Mouse (Mus musculus) stomach, embryonic 14.5 days (tissue): Measurements from ENCODE around the gene Hist1h2bf. TPM values are rescaled to one million over a fixed set of nuclear protein-coding genes. Genes with fewer than 3 reads are reported as not detected.
A peak's percentile ranks its signal among the peaks of the same experiment; 100 is the strongest.
"Not testable (repeated sequence)": the region's sequence is repeated elsewhere in the genome, so short reads cannot be mapped to it uniquely, and the experiment has no call there.

Experiments
- ATAC-seq: fragments of 200-750 bp; cut with Nextera tagmentation; 2 replicates; pipeline ENCODE4 v1.8.0; 2017; ENCODE audit warnings: low read depth, moderate TSS enrichment; ENCODE audit not compliant: insufficient number of reproducible peaks, insufficient read depth, low FRiP score
- H3K27ac ChIP-seq: fragments of 300-500 bp; sonication (generic); 2 replicates; pipeline ENCODE4 v1.5.1; 2014; ENCODE audit warnings: mild to moderate bottlenecking, low read length, moderate library complexity, mixed read lengths
- H3K27me3 ChIP-seq: fragments of 300-500 bp; sonication (generic); 2 replicates; pipeline ENCODE4 v1.6.1; 2014; ENCODE audit warnings: low read length, control low read depth, mixed read lengths; ENCODE audit not compliant: control insufficient read depth, insufficient read depth
- H3K36me3 ChIP-seq: fragments of 300-500 bp; sonication (generic); 2 replicates; pipeline ENCODE4 v1.6.1; 2014; ENCODE audit warnings: mild to moderate bottlenecking, control low read depth, low read length, moderate library complexity, mixed read lengths; ENCODE audit not compliant: control insufficient read depth, insufficient read depth
- H3K4me1 ChIP-seq: fragments of 300-500 bp; sonication (generic); 2 replicates; pipeline ENCODE4 v1.6.1; 2014; ENCODE audit warnings: low read length, control low read depth, mixed read lengths; ENCODE audit not compliant: control insufficient read depth, insufficient read depth
- H3K4me2 ChIP-seq: fragments of 300-500 bp; sonication (generic); replicated peaks from 2 replicates; pipeline ENCODE4 v1.6.1; 2014; ENCODE audit warnings: low read depth, low read length, control low read depth
- H3K4me3 ChIP-seq: fragments of 300-500 bp; sonication (generic); 2 replicates; pipeline ENCODE4 v1.5.1; 2014; ENCODE audit warnings: low read depth, low read length, control low read depth
- H3K9ac ChIP-seq: fragments of 300-500 bp; sonication (generic); replicated peaks from 2 replicates; pipeline ENCODE4 v1.6.1; 2014; ENCODE audit warnings: low read depth, mild to moderate bottlenecking, control low read depth, low read length, moderate library complexity, mixed read lengths
- H3K9me3 ChIP-seq: fragments of 300-500 bp; sonication (generic); 2 replicates; pipeline ENCODE4 v1.6.1; 2016; ENCODE audit warnings: low read depth, low read length, control low read depth; ENCODE audit not compliant: control insufficient read depth
- WGBS: fragments of 180-500 bp; shearing (Covaris S2); extraction: QIAGEN DNeasy Blood & Tissue Kit; methylation state at CpG from one replicate; pipeline ENCODE4 v1.1.7; 2014; 5-methylcytosine and 5-hydroxymethylcytosine counted together
- polyA plus RNA-seq: library from polyadenylated mRNA; unstranded; fragments of >200 nt; fragmentation: Nextera tagmentation; extraction: Ambion mirVana; gene quantifications from 2 replicates; pipeline ENCODE4 v1.2.1, GENCODE M21; 2014

Hist1h2bf gene
- polyA plus RNA-seq, 1 experiment from 2014 or later = 7.3 TPM

- Histone ChIP-seq H3K4me2 (peak overlapping the region; percentile 34), H3K4me3 (peak overlapping the region; percentile 42; the same call in 1 of the 2 replicates), H3K27ac (no peak overlapping the region), H3K9me3 (no peaks in the 10 kb centered on the region), H3K27me3 (no peaks in the 10 kb centered on the region), H3K9ac (no peak overlapping the region), H3K36me3 (no peaks in the 10 kb centered on the region), H3K4me1 (peaks cover 6% of the 10 kb centered on the region)
- no peak for ATAC-seq
- 75% methylated on average over 3 of the region's 3 CpGs for WGBS
These were observed 36.8 kb downstream of the Hist1h2bf start for GRCm38 (mm10) chr13:23537006-23537710.

GRCm38 (mm10) chr13:23536076-23536822, 37.7 kb downstream of the Hist1h2bf start:
- ATAC-seq = no peak
- Histone ChIP-seq H3K9me3 (no peaks in the 10 kb centered on the region), H3K4me3 (peak overlapping the region; percentile 42), H3K27me3 (no peaks in the 10 kb centered on the region), H3K27ac (peak overlapping the region; percentile 94), H3K4me1 (peaks cover 6% of the 10 kb centered on the region), H3K4me2 (peak overlapping the region; percentile 34), H3K9ac (peak overlapping the region; percentile 58), H3K36me3 (no peaks in the 10 kb centered on the region)
- 18% methylated on average over 7 of the region's 7 CpGs for WGBS

- H3K9me3 ChIP-seq, H3K27me3 ChIP-seq, H3K4me1 ChIP-seq, H3K36me3 ChIP-seq: not testable (repeated sequence)
- ATAC-seq = peak; percentile 90
- peak within 1 kb of the TSS; percentile 67 for H3K9ac ChIP-seq
- H3K4me2 ChIP-seq = peak within 1 kb of the TSS; percentile 34
- peak within 1 kb of the TSS; percentile 94 for H3K27ac ChIP-seq
- under 1% methylated on average over 36 of the region's 62 CpGs for WGBS
- peak within 1 kb of the TSS; percentile 42 for H3K4me3 ChIP-seq
These were observed 38.6 kb downstream of the Hist1h2bf start, which contains the start of gene Hist1h3g for GRCm38 (mm10) chr13:23535137-23536075. Gene Hist1h3g (plus strand): TSS chr13:23535422.

- H3K4me3 ChIP-seq = peak overlapping the region; percentile 42
- H3K36me3 ChIP-seq = no peaks in the 10 kb centered on the region
- peak overlapping the region; percentile 34 for H3K4me2 ChIP-seq
- no peak for ATAC-seq
- peak overlapping the region; percentile 67 for H3K9ac ChIP-seq
- H3K9me3 ChIP-seq = no peaks in the 10 kb centered on the region
- peak overlapping the region; percentile 94 for H3K27ac ChIP-seq
- under 1% methylated on average over 15 of the region's 15 CpGs for WGBS
- H3K4me1 ChIP-seq = peaks cover 6% of the 10 kb centered on the region
- H3K27me3 ChIP-seq = no peaks in the 10 kb centered on the region
These were observed 39.4 kb downstream of the Hist1h2bf start for GRCm38 (mm10) chr13:23534368-23535131.

- H3K36me3 ChIP-seq, H3K9me3 ChIP-seq, H3K27me3 ChIP-seq: not testable (repeated sequence)
- under 1% methylated on average over 24 of the region's 53 CpGs for WGBS
- H3K27ac ChIP-seq = peak within 1 kb of the TSS; percentile 97
- peak within 1 kb of the TSS; percentile 55 for H3K4me2 ChIP-seq
- ATAC-seq = peak; percentile 54
- peaks cover 10% of the 10 kb centered on the region for H3K4me1 ChIP-seq
- peak within 1 kb of the TSS; percentile 53 for H3K4me3 ChIP-seq
- peak within 1 kb of the TSS; percentile 70 for H3K9ac ChIP-seq
These were observed 40.2 kb downstream of the Hist1h2bf start, which contains the start of gene Hist1h2af for GRCm38 (mm10) chr13:23533560-23534367. Gene Hist1h2af (plus strand): TSS chr13:23533906.

GRCm38 (mm10) chr13:23532262-23533075, 41.5 kb downstream of the Hist1h2bf start:
- Histone ChIP-seq H3K4me2 (peak overlapping the region; percentile 55), H3K4me1 (peaks cover 11% of the 10 kb centered on the region), H3K4me3 (peak overlapping the region; percentile 53), H3K36me3 (no peaks in the 10 kb centered on the region), H3K9ac (peak overlapping the region; percentile 70), H3K27me3 (no peaks in the 10 kb centered on the region), H3K27ac (peak overlapping the region; percentile 97), H3K9me3 (no peaks in the 10 kb centered on the region)
- WGBS = 16% methylated on average over 9 of the region's 9 CpGs
- ATAC-seq = no peak
